9 mouse cellular contexts compared by ENCODE assay signal in genomic region chr8:10812060-10812670, GRCm38 (mm10).
A peak's percentile ranks its signal among the peaks of the same experiment; 100 is the strongest.
DNase-seq lines count a peak whose midpoint lies in the region; ATAC-seq and TF ChIP-seq lines count a peak whose summit lies in the region.
"Had no signal": no experiment of that assay in that cellular context is flagged by ENCODE, and none has a peak within 500 bp of the region (broad histone marks: within the 10 kb centered on the region; RNA-seq: fewer than 3 reads in every experiment).

No protein-coding gene starts in this region.

- H3K36me3 ChIP-seq in hindbrain, embryonic 15.5 days: no peaks in the 10 kb centered on the region
- no peaks in the 10 kb centered on the region for H3K36me3 ChIP-seq in midbrain, embryonic 13.5 days

- H3K4me3 ChIP-seq in hindbrain, embryonic 15.5 days: no peak overlapping the region
- no peak overlapping the region for H3K4me3 ChIP-seq in midbrain, embryonic 13.5 days (replicated peaks)

- no peak for TF ChIP-seq POLR2A in brain, embryonic 14.5 days (IDR thresholded peaks at IDR 0.05; ENCODE audit: borderline replicate concordance, extremely low read depth, insufficient read depth, insufficient read length, poor library complexity, severe bottlenecking)

- H3K4me2 ChIP-seq in hindbrain, embryonic 15.5 days: no peak overlapping the region
- no peak overlapping the region for H3K4me2 ChIP-seq in midbrain, embryonic 13.5 days (replicated peaks)

- H3K27ac ChIP-seq in hindbrain, embryonic 15.5 days (replicated peaks): peak overlapping the region; percentile 50; the same call in 1 of the 2 replicates
- H3K27ac ChIP-seq in midbrain, embryonic 13.5 days: no peak overlapping the region
- H3K27ac ChIP-seq: macrophage had no signal

- peak; percentile 64 to 71 for DNase-seq in cerebellum, postnatal 14 days
- DNase-seq in cerebellum, adult 8-10 months: no peak
- DNase-seq in brain, embryonic 14.5 days (ENCODE audit: low read depth): peak; percentile 81
- DNase-seq in thymus, postnatal 14 days: no peak
- no peak for DNase-seq in adrenal gland, adult 18-20 months (ENCODE audit: low spot score in 2 of 2)
- no peak for DNase-seq in Muller cell, postnatal 12 days (ENCODE audit: inconsistent ontology term)

- 52% methylated on average over 10 of the region's 10 CpGs for WGBS in hindbrain, embryonic 15.5 days
- WGBS in midbrain, embryonic 13.5 days: 62% methylated on average over 10 of the region's 10 CpGs

- ATAC-seq in hindbrain, embryonic 15.5 days (ENCODE audit: low FRiP score, low read depth): peak; percentile 81
- ATAC-seq in midbrain, embryonic 13.5 days: peak; percentile 57

- peaks cover 9% of the 10 kb centered on the region for H3K4me1 ChIP-seq in hindbrain, embryonic 15.5 days (replicated peaks)
- H3K4me1 ChIP-seq in midbrain, embryonic 13.5 days (replicated peaks): peaks cover 17% of the 10 kb centered on the region

- TF ChIP-seq CTCF in brain, embryonic 14.5 days (IDR thresholded peaks at IDR 0.05; ENCODE audit: borderline replicate concordance, extremely low read depth, insufficient read depth, insufficient read length): no peak

- no peaks in the 10 kb centered on the region for H3K9me3 ChIP-seq in hindbrain, embryonic 15.5 days
- no peaks in the 10 kb centered on the region for H3K9me3 ChIP-seq in midbrain, embryonic 13.5 days

- H3K27me3 ChIP-seq in hindbrain, embryonic 15.5 days: no peaks in the 10 kb centered on the region
- H3K27me3 ChIP-seq in midbrain, embryonic 13.5 days: no peaks in the 10 kb centered on the region

- no peak overlapping the region for H3K9ac ChIP-seq in hindbrain, embryonic 15.5 days
- no peak overlapping the region for H3K9ac ChIP-seq in midbrain, embryonic 13.5 days (replicated peaks)

Comparison
In these comparisons a context has a peak if more than half of its experiments do, and no peak if none do; other contexts are left out.
1. DNase-seq: peak in cerebellum, postnatal 14 days (2 of 2) and brain, embryonic 14.5 days (single experiment); none in cerebellum, adult 8-10 months (single experiment), thymus, postnatal 14 days (single experiment), adrenal gland, adult 18-20 months (0 of 2) and Muller cell, postnatal 12 days (single experiment).